Mouse (Mus musculus) T-helper 1 cell (primary cell): Measurements from ENCODE around the gene Pfkfb4.

Source experiments
- in situ Hi-C: fragments of 300-600 bp; cut with MboI, MseI; formaldehyde crosslinking; loops from one replicate; pipeline ENCODE4 v1.15.1; 2025; ENCODE audit warnings: high pct_unique_total_duplicates

Pfkfb4 gene

GRCm38 (mm10) chr9:109055271-109056030 is 63.9 kb downstream of the Pfkfb4 start:
- in situ Hi-C loops: loop anchor here (5.0 to 25.0 kb wide), 3 partner anchors 63 to 1718 kb away; partner anchors contain the start of genes 6430571L13Rik, Gpx1, Hemk1 and Pfkfb4

- in situ Hi-C loops: loop anchor here (5.0 to 25.0 kb wide), 3 partner anchors 64 to 1719 kb away; partner anchors contain the start of genes 6430571L13Rik, Gpx1, Hemk1 and Pfkfb4
Observed at GRCm38 (mm10) chr9:109056081-109056690, 64.6 kb downstream of the Pfkfb4 start.

- in situ Hi-C loops: loop anchor here (5.0 to 25.0 kb wide), 3 partner anchors 65 to 1720 kb away; partner anchors contain the start of genes 6430571L13Rik, Gpx1, Hemk1 and Pfkfb4
Observed at GRCm38 (mm10) chr9:109056916-109057315, 65.3 kb downstream of the Pfkfb4 start.

- in situ Hi-C loops: loop anchor here (5.0 to 25.0 kb wide), 3 partner anchors 65 to 1720 kb away; partner anchors contain the start of genes 6430571L13Rik, Gpx1, Hemk1 and Pfkfb4
Observed at GRCm38 (mm10) chr9:109057543-109057942, 66.0 kb downstream of the Pfkfb4 start.

- in situ Hi-C loops: loop anchor here (5.0 to 25.0 kb wide), 3 partner anchors 66 to 1721 kb away; partner anchors contain the start of genes 6430571L13Rik, Gpx1, Hemk1 and Pfkfb4
Observed at GRCm38 (mm10) chr9:109058006-109058765, 66.6 kb downstream of the Pfkfb4 start.

- in situ Hi-C loops: loop anchor here (5.0 to 25.0 kb wide), 3 partner anchors 67 to 1722 kb away; partner anchors contain the start of genes 6430571L13Rik, Gpx1, Hemk1 and Pfkfb4
Observed at GRCm38 (mm10) chr9:109059136-109059903, 67.7 kb downstream of the Pfkfb4 start, which contains the start of gene Trex1. Gene Trex1, minus strand, starts transcription at chr9:109059734.

GRCm38 (mm10) chr9:109060184-109060897 is 68.8 kb downstream of the Pfkfb4 start:
- in situ Hi-C loops: loop anchor here (25.0 kb wide), 2 partner anchors 723 to 1723 kb away; partner anchors contain the start of genes 6430571L13Rik, Gpx1, Hemk1 and Usp4

- in situ Hi-C loops: loop anchor here (25.0 kb wide), 2 partner anchors 724 to 1724 kb away; partner anchors contain the start of genes 6430571L13Rik, Gpx1, Hemk1 and Usp4
Observed at GRCm38 (mm10) chr9:109060898-109061295, 69.3 kb downstream of the Pfkfb4 start.

- in situ Hi-C loops: loop anchor here (25.0 kb wide), 2 partner anchors 731 to 1731 kb away; partner anchors contain the start of genes 6430571L13Rik, Gpx1, Hemk1 and Usp4
Observed at GRCm38 (mm10) chr9:109068095-109068735, 76.6 kb downstream of the Pfkfb4 start.

- in situ Hi-C loops: loop anchor here (25.0 kb wide), 2 partner anchors 737 to 1737 kb away; partner anchors contain the start of genes 6430571L13Rik, Gpx1, Hemk1 and Usp4
Observed at GRCm38 (mm10) chr9:109073661-109074573, 82.3 kb downstream of the Pfkfb4 start, which contains the start of gene Atrip. Gene Atrip, minus strand, starts transcription at chr9:109074124.

- in situ Hi-C loops: no loop called here
Observed at GRCm38 (mm10) chr9:109080516-109080915, 88.9 kb downstream of the Pfkfb4 start.

GRCm38 (mm10) chr9:109081749-109082123 is 90.2 kb downstream of the Pfkfb4 start:
- in situ Hi-C loops: no loop called here
